Mouse (Mus musculus) forebrain, embryonic 13.5 days (tissue): Measurements from ENCODE around the gene Rps17. TPM values are rescaled to one million over a fixed set of nuclear protein-coding genes. Genes with fewer than 3 reads are reported as not detected.
A peak's percentile ranks its signal among the peaks of the same experiment; 100 is the strongest.

Experiments
- ATAC-seq: fragments of 200-750 bp; cut with Nextera tagmentation; 2 replicates; pipeline ENCODE4 v1.8.0; 2017
- H3K27ac ChIP-seq: fragments of 300-500 bp; sonication (generic); 2 replicates; pipeline ENCODE4 v1.5.1; 2015; ENCODE audit warnings: inconsistent platforms, mild to moderate bottlenecking, moderate library complexity
- H3K27me3 ChIP-seq: fragments of 300-500 bp; sonication (generic); 2 replicates; pipeline ENCODE4 v1.6.1; 2015; ENCODE audit warnings: mild to moderate bottlenecking, inconsistent platforms
- H3K36me3 ChIP-seq: fragments of 300-500 bp; sonication (generic); 2 replicates; pipeline ENCODE4 v1.6.1; 2015; ENCODE audit warnings: mild to moderate bottlenecking, inconsistent platforms; ENCODE audit not compliant: poor library complexity, severe bottlenecking
- H3K4me1 ChIP-seq: fragments of 300-500 bp; sonication (generic); 2 replicates; pipeline ENCODE4 v1.6.1; 2015; ENCODE audit warnings: inconsistent platforms
- H3K4me2 ChIP-seq: fragments of 300-500 bp; sonication (generic); 2 replicates; pipeline ENCODE4 v1.6.1; 2015; ENCODE audit warnings: inconsistent platforms, mild to moderate bottlenecking, moderate library complexity
- H3K4me3 ChIP-seq: fragments of 300-500 bp; sonication (generic); 2 replicates; pipeline ENCODE4 v1.5.1; 2015; ENCODE audit warnings: mild to moderate bottlenecking, inconsistent platforms
- H3K9ac ChIP-seq: fragments of 300-500 bp; sonication (generic); 2 replicates; pipeline ENCODE4 v1.6.1; 2015; ENCODE audit warnings: mild to moderate bottlenecking, inconsistent platforms
- H3K9me3 ChIP-seq: fragments of 300-500 bp; sonication (generic); replicated peaks from 2 replicates; pipeline ENCODE4 v1.6.1; 2016; ENCODE audit warnings: inconsistent platforms
- WGBS: fragments of 180-500 bp; shearing (Covaris S2); methylation state at CpG from one replicate; pipeline ENCODE4 v1.1.7; 2015; 5-methylcytosine and 5-hydroxymethylcytosine counted together
- polyA plus RNA-seq: library from polyadenylated mRNA; unstranded; fragments of >200 nt; fragmentation: Nextera tagmentation; extraction: Ambion mirVana; gene quantifications from 2 replicates; pipeline ENCODE4 v1.2.1, GENCODE M21; 2015

Rps17 gene
- polyA plus RNA-seq: 1,016 and 1,034 TPM in 2 replicates

- Histone ChIP-seq H3K9ac (peak within 1 kb of the TSS; percentile 99), H3K4me3 (peak within 1 kb of the TSS; percentile 97), H3K36me3 (peaks cover 42% of the 10 kb centered on the region), H3K27ac (peak within 1 kb of the TSS; percentile 90), H3K4me1 (peaks cover 25% of the 10 kb centered on the region), H3K27me3 (no peaks in the 10 kb centered on the region), H3K4me2 (peak within 1 kb of the TSS; percentile 94), H3K9me3 (no peaks in the 10 kb centered on the region)
- ATAC-seq: peak; percentile 94
- under 1% methylated on average over 84 of the region's 85 CpGs for WGBS
Measured at GRCm38 (mm10) chr7:81344544-81345446, at the start of gene Rps17. TSS of gene Rps17 (minus strand) at chr7:81345254.

- ATAC-seq: no peak
- Histone ChIP-seq H3K4me3 (no peak overlapping the region), H3K4me2 (no peak overlapping the region), H3K27ac (no peak overlapping the region), H3K27me3 (no peaks in the 10 kb centered on the region), H3K4me1 (no peaks in the 10 kb centered on the region), H3K9me3 (no peaks in the 10 kb centered on the region), H3K36me3 (no peaks in the 10 kb centered on the region), H3K9ac (no peak overlapping the region)
- 91% methylated on average over 1 of the region's 1 CpGs for WGBS
Measured at GRCm38 (mm10) chr7:81379363-81379762, 34.3 kb upstream of the Rps17 start.

DNA sequence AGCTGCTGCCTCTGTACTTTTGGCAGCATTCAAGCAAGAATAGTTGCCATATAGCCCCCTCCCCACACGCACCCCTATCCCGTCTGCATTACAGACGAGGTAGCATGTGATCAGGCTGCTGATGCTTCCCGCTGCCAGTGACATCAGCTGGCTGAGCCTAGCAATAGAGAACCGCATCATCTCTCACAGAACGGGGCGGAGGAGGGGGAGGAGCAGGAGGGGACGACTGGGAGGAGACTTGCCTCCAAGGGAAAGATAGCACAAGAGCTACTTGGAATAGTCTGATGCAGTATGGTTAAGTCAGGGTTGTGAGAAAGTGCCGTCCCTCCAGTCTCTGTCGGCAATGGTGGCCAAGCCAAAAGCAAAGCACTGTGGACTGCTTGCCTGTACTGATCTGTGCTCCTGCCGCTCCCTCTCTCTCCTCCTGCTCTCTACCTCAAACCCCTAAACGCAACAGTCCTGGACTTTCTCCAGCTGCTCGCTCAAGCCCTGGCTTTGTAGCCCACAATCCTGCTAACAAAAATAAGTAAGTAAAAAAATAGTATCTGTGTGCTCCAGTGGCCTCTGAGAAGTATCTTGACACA, 27.4 kb upstream of the Rps17 start:
- no peak overlapping the region for H3K27ac ChIP-seq
- peak overlapping the region; percentile 24 for H3K4me3 ChIP-seq
- H3K36me3 ChIP-seq: no peaks in the 10 kb centered on the region
- peak overlapping the region; percentile 48 for H3K4me2 ChIP-seq
- ATAC-seq: peak; percentile 98
- H3K4me1 ChIP-seq: peaks cover 10% of the 10 kb centered on the region
- H3K9me3 ChIP-seq: no peaks in the 10 kb centered on the region
- 9% methylated on average over 13 of the region's 13 CpGs for WGBS
- H3K9ac ChIP-seq: peak overlapping the region; percentile 40; the same call in 1 of the 2 replicates
- no peaks in the 10 kb centered on the region for H3K27me3 ChIP-seq

GRCm38 (mm10) chr7:81371811-81372210, 26.8 kb upstream of the Rps17 start:
- 0 out of 2 replicates have a peak overlapping the region, but pooled peaks have one; percentile 40 for H3K9ac ChIP-seq
- H3K27ac ChIP-seq: no peak overlapping the region
- H3K27me3 ChIP-seq: no peaks in the 10 kb centered on the region
- H3K4me2 ChIP-seq: peak overlapping the region; percentile 48
- H3K9me3 ChIP-seq: no peaks in the 10 kb centered on the region
- 13% methylated on average over 5 of the region's 5 CpGs for WGBS
- peaks cover 10% of the 10 kb centered on the region for H3K4me1 ChIP-seq
- H3K4me3 ChIP-seq: peak overlapping the region; percentile 24
- no peak for ATAC-seq
- H3K36me3 ChIP-seq: no peaks in the 10 kb centered on the region

- Histone ChIP-seq H3K4me1 (peaks cover 10% of the 10 kb centered on the region), H3K9me3 (no peaks in the 10 kb centered on the region), H3K27ac (no peak overlapping the region), H3K36me3 (no peaks in the 10 kb centered on the region), H3K27me3 (no peaks in the 10 kb centered on the region), H3K4me2 (no peak overlapping the region), H3K4me3 (no peak overlapping the region), H3K9ac (no peak overlapping the region)
- ATAC-seq: no peak
- WGBS: 71% methylated on average over 3 of the region's 3 CpGs
Measured at GRCm38 (mm10) chr7:81369724-81370123, 24.7 kb upstream of the Rps17 start.

GRCm38 (mm10) chr7:81367946-81368345, 22.9 kb upstream of the Rps17 start:
- H3K9me3 ChIP-seq: no peaks in the 10 kb centered on the region
- no peak overlapping the region for H3K27ac ChIP-seq
- no peak for ATAC-seq
- no peaks in the 10 kb centered on the region for H3K36me3 ChIP-seq
- H3K27me3 ChIP-seq: no peaks in the 10 kb centered on the region
- WGBS: 71% methylated on average over 3 of the region's 3 CpGs
- no peak overlapping the region for H3K9ac ChIP-seq
- H3K4me1 ChIP-seq: peaks cover 10% of the 10 kb centered on the region
- no peak overlapping the region for H3K4me3 ChIP-seq
- H3K4me2 ChIP-seq: no peak overlapping the region

DNA sequence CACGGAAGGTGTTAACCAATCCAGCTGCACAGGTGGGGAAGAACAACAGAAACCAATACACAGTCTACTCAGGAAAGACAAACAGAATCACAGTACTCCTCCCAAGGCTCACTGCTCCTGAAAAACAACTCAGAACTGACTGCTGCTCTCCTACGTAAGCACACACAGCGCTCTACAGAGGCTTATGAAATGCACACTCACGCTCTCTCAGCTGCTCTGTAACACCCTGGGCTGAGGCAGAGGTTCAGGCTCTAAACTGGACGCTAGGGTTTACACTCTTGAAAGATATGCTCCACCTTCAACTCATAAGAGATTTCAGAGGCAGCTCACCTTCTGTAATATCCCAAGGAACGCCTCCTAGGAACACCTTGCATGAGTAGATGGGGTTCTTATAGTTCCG, 11.9 kb upstream of the Rps17 start:
- H3K9ac ChIP-seq: no peak overlapping the region
- H3K27ac ChIP-seq: no peak overlapping the region
- no peak for ATAC-seq
- H3K4me2 ChIP-seq: no peak overlapping the region
- WGBS: 83% methylated on average over 7 of the region's 7 CpGs
- no peaks in the 10 kb centered on the region for H3K4me1 ChIP-seq
- no peaks in the 10 kb centered on the region for H3K27me3 ChIP-seq
- H3K36me3 ChIP-seq: no peaks in the 10 kb centered on the region
- no peaks in the 10 kb centered on the region for H3K9me3 ChIP-seq
- no peak overlapping the region for H3K4me3 ChIP-seq

- no peaks in the 10 kb centered on the region for H3K4me1 ChIP-seq
- H3K4me3 ChIP-seq: no peak overlapping the region
- no peaks in the 10 kb centered on the region for H3K27me3 ChIP-seq
- 92% methylated on average over 1 of the region's 1 CpGs for WGBS
- ATAC-seq: no peak
- no peaks in the 10 kb centered on the region for H3K9me3 ChIP-seq
- H3K9ac ChIP-seq: no peak overlapping the region
- no peaks in the 10 kb centered on the region for H3K36me3 ChIP-seq
- H3K4me2 ChIP-seq: no peak overlapping the region
- H3K27ac ChIP-seq: no peak overlapping the region
Measured at GRCm38 (mm10) chr7:81356360-81356759, 11.3 kb upstream of the Rps17 start.

GRCm38 (mm10) chr7:81355746-81356145, 10.7 kb upstream of the Rps17 start:
- Histone ChIP-seq H3K9me3 (no peaks in the 10 kb centered on the region), H3K9ac (no peak overlapping the region), H3K4me2 (no peak overlapping the region), H3K27ac (no peak overlapping the region), H3K27me3 (no peaks in the 10 kb centered on the region), H3K4me3 (no peak overlapping the region), H3K36me3 (no peaks in the 10 kb centered on the region), H3K4me1 (no peaks in the 10 kb centered on the region)
- no peak for ATAC-seq
- WGBS: 87% methylated on average over 7 of the region's 7 CpGs

- Histone ChIP-seq H3K27ac (no peak overlapping the region), H3K4me1 (no peaks in the 10 kb centered on the region), H3K27me3 (no peaks in the 10 kb centered on the region), H3K9me3 (no peaks in the 10 kb centered on the region), H3K9ac (no peak overlapping the region), H3K4me2 (no peak overlapping the region), H3K4me3 (no peak overlapping the region), H3K36me3 (no peaks in the 10 kb centered on the region)
- 75% methylated on average over 4 of the region's 4 CpGs for WGBS
- ATAC-seq: no peak
Measured at GRCm38 (mm10) chr7:81351826-81352225, 6.8 kb upstream of the Rps17 start.

- Histone ChIP-seq H3K9ac (no peak overlapping the region), H3K4me2 (no peak overlapping the region), H3K36me3 (peaks cover 8% of the 10 kb centered on the region), H3K27ac (no peak overlapping the region), H3K4me3 (no peak overlapping the region), H3K4me1 (peaks cover 11% of the 10 kb centered on the region), H3K9me3 (no peaks in the 10 kb centered on the region), H3K27me3 (no peaks in the 10 kb centered on the region)
- ATAC-seq: no peak
- WGBS: 36% methylated on average over 7 of the region's 7 CpGs
Measured at GRCm38 (mm10) chr7:81348206-81348605, 3.2 kb upstream of the Rps17 start.

- 62% methylated on average over 15 of the region's 15 CpGs for WGBS
- H3K36me3 ChIP-seq: peaks cover 34% of the 10 kb centered on the region
- peak; percentile 3; the same call in 1 of the 2 replicates for ATAC-seq
Measured at GRCm38 (mm10) chr7:81345447-81346170, 555 bp upstream of the Rps17 start.

More at GRCm38 (mm10) chr7:81345447-81346170, 555 bp upstream of the Rps17 start:
- Histone ChIP-seq H3K4me2 (peak overlapping the region; percentile 94), H3K4me1 (peaks cover 25% of the 10 kb centered on the region), H3K27me3 (no peaks in the 10 kb centered on the region), H3K9me3 (no peaks in the 10 kb centered on the region), H3K27ac (no peak overlapping the region), H3K9ac (peak overlapping the region; percentile 56), H3K4me3 (peak overlapping the region; percentile 97)
